Mouse (Mus musculus) adrenal gland (tissue): Measurements from ENCODE around the gene Zdhhc1.

Source experiments
- intact Hi-C: fragments of 180-260 bp; cut with DNase I; formaldehyde crosslinking; loops from one replicate; pipeline ENCODE4 v1.15.1; 2025
- long read RNA-seq, 2 experiments: library from polyadenylated mRNA; unstranded; transcript quantifications; one replicate each; pipeline ENCODE4 v2.0.0; 2020; ENCODE audit warnings: borderline replicate concordance in 1 of 2; ENCODE audit not compliant: insufficient replicate concordance in 1 of 2

Zdhhc1 gene
- long read RNA-seq, experiment 1, partial matches to known transcripts: 1 of 7 reads
- long read RNA-seq, experiment 1, other reads (novel, unspliced or antisense): 5 of 7 reads
- long read RNA-seq, experiment 2, partial matches to known transcripts: 7 of 12 reads
- long read RNA-seq, experiment 2, other reads (novel, unspliced or antisense): 3 of 12 reads

DNA sequence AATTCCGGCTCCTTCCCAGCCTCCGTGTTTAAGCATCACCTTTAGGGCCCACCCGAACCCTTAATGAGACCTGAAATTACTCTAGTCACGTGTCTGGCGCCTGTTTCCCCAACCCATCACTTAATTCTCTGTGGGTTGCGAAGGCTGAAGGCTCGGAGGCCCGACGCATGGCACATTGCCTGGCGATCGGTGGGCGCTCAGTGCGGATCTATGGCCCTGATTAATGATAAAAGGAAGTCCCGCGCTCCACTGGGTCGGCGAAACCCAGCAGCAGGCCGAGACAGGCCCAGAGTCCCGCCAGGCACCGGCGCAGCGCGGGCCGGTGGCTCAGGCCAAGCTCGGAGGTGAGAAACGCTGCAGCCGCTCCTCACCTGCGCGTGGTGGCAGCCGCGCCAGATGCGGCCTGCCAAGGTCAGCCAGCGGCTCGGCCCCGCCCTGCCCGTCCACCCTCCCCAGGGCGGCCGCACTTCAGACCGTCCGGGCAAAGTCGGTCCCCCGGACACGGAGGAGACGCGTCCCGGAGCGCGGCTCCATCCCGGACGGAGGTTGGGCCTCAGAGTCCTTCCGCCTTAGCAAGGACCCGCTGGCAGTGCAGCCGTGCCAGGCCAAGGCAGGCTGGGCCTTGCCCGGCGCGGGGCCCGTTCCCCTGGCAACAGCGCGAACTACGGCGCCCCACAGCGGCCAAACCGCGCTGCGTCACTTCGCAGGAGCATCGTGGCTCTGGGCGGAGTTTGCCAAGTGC is at the start of gene Zdhhc1:
Gene Zdhhc1, minus strand, starts transcription at position 464 of the 742 bp plus-strand sequence.
- intact Hi-C loops: no loop called here

DNA sequence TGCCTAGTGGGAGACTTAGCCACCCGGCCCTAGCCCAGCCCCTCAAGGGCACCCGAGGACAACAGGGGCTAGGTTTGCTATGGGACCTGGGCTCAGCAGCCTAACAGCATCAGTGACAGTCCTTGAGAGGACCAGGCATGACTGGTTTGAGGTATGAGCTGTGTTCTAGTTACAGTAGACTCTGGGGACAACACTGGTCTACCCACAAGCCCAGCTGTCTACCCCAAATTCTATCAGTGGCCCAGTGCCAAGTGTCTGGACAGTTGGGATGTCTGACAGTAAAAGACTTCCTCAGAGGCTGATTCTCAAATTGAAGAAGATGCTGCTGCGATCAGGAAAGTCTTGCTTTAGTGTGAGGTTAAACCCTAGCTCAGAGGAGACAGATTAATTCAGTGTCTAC is 48.5 kb upstream of the Zdhhc1 start:
- intact Hi-C loops: no loop called here

DNA sequence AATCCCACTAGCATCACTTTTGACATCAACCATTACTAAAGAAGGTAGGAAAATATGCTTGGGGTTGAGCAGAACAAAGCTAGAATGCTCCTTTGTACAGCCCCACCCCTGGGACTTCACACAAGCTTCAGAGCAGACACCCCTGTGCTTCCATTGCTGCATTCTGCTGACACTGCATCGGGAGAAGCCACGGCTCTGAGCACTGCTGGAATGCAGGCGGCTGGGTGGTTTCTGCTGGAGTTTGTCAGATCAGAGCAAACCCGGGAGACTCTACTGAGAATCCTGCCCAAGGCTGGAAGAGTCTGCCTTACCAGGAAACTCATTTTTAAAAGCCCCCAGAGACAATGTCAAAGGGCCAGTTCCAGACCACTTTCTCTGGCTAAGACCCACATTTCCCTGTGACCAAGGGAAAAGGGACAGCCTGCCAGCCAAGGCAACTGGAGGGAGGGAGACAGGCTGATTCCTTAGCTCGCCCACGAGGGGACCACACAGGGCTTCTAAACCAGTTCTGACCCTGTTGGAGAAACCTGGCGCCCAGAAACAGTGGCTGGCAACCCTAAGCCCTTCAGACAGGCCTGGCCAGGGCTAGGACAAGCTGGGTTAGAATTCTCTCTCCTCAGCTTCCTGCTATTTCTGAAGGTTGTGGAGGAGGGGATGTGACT is 48.0 kb upstream of the Zdhhc1 start:
- intact Hi-C loops: no loop called here

DNA sequence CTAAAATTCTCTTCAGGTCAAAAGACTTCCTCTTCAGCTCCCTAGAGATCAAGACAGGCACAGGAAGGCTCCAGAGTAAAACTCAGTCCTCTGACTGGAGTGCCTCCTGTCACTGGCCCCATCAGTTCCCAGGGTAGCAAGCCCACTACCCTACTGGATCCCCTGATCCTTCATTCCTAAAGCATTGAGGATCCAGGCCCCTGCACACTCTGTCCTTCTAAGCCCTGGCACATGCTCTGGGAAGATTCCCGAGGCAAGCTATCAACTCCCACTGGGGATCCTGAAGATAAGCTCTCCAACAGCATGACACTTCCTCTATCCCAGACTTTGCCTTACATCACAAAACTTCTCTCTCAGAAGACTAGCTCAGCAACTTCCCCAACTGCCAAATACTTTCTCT is 47.0 kb upstream of the Zdhhc1 start:
- intact Hi-C loops: no loop called here

DNA sequence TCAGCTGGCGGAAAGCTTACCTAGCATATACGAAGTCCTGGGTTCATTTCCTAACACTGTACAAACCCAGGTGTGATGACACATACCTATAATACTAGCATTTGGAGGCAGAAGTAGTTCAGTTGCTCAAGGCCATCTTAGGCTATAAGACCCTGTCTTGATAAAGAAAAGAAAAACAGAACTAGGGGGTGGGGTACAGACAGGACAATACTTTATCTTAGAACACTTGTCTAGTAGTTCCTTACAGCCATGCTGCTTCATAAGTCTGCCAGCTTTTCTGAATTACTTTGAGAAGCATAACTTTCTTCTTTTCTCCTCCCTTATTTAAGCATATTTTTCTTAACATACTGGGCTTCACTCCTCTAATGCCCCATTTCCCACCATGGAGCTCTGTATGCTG is 46.1 kb upstream of the Zdhhc1 start:
- intact Hi-C loops: no loop called here

DNA sequence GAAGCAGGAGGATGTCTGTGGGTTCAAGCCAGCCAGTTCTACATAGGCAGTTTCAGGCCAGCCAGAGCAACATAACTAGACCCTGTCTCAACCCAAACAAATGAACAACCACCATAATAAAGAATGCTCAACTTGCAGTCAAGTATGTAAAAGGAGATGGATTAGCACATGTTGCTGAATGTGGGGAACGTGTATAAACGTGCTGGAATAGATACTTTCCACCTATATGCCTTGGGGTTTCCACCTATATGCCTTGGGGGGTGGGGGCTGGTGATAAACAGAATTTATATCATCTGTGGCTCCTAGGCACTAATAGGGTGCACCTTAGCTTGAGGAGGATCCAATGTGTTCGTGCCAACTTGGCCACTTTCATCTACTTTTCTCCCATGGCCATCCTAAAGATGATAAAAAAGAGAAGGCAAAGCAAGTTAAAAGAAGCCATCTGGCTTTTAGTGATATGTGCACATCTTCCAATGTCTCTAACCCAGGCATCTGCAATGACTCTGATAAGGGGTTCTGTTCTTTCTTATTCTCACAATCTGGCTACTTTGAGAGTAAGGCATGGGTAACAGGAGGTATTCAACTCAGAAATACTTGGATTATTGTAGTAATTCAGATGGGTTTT is 45.4 kb upstream of the Zdhhc1 start:
- intact Hi-C loops: no loop called here

DNA sequence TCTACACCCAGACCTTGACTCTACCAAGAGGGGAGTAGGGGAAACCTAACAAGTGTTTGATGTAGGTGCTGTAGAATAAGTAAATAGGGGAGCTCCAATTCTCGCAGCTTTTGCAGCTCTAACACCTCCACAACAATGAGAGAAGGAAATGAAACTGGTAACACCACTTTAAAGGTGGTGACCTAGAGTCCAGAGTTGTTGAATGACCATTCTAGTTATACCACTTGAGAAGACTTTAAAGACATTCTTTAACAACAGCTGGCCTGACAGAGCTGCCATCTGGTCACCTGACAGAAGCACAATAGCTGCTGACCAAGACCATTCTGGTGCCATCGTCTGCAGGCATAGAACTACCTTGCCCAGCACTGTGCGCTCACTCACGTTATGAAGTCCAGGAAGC is 42.2 kb upstream of the Zdhhc1 start:
- intact Hi-C loops: no loop called here

DNA sequence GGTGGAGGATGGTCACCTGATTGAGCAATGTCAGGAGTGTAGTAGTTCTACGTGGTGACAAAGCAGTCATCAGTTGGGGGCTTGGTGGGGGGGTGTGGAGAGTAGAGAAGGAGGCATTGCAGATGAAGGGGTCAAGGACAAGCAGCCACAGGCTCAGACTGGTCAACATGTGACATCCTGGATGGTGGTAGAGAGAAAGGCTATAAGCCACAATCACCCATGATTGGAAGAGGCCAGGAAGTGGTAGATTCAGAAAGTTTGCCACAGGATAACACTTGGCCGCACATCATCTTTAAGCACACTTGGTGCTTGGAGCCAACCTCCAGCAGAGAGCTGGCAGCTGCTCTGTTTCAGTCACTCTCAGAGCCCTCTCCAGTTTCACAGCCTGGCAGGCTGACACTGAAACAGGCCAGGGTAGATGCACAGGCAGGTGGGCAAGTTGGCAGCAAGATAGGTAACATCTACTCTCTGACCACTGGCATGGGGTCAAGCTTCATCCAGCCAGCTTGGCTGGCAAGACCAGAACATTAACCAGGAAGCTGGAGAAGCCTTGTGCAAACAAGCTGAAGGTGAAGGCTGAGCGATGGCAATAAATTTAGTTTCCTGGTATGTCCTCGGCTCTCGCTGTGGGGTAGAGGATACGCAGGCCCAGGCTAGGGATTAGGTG is 40.4 kb upstream of the Zdhhc1 start:
- intact Hi-C loops: no loop called here

DNA sequence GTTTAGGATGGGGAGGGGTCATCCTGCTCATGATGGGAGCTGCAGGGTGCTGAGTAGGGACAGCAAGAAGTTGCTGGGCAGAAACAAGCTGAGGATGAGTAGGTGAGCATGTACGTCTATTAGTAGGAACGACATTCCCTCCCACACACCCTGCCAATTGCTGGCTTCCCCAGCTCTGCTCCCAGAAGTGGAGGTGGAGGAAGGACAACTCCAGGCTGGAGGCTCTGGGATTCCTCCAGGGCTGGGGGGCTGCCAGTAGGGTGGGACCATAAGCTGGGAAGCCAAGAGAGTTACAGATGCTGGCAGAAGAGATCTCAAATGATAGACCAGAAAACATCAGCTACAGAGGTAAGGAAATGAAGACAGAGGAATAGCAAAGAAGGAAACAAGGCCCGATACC is 39.8 kb upstream of the Zdhhc1 start:
- intact Hi-C loops: no loop called here

DNA sequence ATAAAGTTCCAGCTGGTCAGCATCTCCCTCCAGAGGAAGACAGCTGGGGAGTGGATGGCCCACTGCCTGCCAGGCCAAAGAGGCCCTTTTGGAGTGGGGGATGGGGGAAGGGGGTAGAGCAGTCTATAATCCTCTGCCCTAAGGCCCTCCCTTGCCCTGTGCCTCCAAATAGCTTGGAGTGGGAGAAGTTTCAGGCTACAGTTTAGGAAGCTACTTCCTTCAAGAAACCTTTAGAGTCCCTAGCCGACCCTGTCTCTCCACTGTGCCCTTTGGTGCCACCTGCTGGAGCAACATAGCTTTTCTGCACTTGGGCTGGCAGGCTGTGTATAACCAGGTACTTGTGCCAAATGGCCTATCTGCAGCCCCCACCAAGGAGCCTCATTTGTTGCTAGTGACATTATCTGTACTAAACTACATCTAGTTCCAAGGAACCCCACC is 37.2 kb upstream of the Zdhhc1 start:
- intact Hi-C loops: no loop called here

DNA sequence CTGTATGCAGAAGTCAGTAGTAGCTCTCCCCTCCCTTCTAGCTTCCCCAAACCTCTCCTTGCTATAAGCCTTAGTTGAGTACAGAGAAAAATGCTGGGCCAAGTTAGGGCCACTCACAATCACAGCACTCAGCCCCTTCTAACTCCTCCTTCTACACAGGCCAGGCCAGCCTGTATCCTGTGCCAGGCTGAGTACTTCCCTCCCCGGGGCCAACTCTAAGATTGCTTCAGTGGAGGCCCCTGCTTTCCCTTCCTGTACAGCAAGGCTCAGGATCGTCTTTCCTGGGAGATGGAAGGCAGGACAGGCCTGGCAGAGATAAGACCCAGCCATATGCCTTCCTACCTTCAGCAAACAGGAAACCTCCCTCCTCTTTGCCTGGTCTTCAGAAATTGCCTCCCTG is 36.7 kb upstream of the Zdhhc1 start:
- intact Hi-C loops: no loop called here

DNA sequence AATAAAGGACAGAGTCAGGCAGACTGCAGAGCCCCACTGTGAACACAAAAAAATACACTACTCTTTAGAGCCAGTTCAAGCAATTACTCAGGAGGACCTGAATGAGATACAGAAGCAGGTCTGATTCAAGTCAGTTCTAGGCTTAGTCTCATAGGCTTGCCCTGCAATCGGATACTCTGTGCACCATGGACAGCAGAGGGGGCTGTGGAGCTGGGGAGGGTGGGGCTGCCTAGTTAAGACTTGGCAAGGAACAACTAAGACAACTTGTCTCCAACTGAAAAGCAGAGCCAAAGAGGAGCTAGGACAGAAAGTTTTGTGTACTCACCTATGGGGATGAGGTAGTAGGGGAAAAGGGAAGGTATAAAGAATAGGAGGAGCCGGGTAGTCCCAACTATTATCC is 35.1 kb upstream of the Zdhhc1 start:
- intact Hi-C loops: no loop called here

DNA sequence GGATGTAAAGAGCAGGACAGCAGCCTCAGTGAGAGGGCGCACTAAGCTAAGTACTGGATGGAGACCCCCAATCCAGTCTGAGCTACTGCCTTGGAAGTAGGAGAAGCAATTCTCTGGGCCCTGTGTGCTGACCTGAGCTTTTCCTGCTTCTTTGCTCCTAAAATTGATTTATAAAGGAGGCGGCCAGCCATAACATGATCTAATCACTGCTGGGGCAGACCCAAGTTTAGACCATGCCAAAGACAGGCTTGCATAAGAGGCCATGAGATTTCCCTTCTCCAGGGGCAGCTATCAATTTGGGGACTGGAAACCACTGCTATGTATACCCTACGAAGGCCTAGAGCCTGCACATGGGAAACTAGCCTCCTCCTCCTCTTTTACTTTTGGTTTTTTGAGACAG is 32.6 kb upstream of the Zdhhc1 start:
- intact Hi-C loops: no loop called here

DNA sequence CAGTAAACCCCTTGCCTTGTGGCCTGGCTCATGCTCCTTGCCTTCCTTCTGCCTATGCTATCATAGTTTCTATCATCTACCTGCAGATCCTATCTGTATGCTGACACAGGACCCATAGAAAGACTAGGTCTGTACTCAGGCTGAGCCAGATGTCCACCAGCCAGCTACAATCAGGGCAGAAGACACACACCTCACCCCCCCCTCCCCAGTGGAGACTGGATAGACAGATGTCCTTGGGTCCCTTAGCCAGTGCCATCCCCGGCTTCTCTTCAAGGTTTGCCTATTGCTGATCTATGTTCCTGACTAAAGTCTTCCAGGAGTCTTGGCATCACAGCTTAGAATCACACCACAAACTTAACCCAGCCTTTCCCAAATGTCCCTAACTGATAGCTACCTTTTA is 31.5 kb upstream of the Zdhhc1 start:
- intact Hi-C loops: no loop called here

DNA sequence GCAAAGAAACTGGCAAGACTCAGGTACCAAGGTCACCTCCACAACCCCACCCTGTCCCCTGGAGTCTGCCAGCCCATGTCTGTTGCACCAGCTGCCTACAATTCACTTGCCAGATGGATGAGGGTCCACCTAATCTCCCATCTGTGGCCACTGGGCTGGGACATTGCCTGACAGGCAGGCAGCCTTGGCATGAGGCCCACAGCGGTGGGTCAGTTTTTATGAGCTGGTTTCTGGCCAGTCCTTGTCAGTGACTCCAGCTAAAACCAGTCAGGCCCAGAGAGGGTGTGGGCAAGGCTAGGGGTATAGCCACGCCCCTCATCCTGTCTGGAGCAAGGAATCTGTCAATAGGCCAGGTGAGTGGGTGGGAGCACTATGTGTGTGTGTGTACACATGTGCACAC is 30.4 kb upstream of the Zdhhc1 start:
- intact Hi-C loops: no loop called here

DNA sequence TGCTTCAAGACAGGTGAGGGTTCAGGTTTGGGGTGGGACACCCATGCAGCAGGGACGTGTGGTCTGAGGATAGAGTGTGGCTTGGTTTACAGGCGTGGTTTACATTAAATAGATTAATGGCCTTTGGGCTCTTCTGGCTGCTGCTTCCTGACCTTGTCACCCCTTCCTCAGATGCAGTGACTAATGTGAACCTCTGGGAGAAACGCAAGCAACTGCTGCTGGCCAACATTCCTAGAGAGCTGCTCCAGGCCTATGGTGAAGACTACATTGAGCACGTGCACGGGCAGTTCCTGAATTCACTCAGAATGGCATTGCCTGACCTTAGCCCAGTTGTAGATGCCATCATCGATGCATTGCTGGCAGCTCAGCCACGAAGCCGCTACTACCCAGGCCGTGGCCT is 26.2 kb upstream of the Zdhhc1 start:
- intact Hi-C loops: no loop called here

DNA sequence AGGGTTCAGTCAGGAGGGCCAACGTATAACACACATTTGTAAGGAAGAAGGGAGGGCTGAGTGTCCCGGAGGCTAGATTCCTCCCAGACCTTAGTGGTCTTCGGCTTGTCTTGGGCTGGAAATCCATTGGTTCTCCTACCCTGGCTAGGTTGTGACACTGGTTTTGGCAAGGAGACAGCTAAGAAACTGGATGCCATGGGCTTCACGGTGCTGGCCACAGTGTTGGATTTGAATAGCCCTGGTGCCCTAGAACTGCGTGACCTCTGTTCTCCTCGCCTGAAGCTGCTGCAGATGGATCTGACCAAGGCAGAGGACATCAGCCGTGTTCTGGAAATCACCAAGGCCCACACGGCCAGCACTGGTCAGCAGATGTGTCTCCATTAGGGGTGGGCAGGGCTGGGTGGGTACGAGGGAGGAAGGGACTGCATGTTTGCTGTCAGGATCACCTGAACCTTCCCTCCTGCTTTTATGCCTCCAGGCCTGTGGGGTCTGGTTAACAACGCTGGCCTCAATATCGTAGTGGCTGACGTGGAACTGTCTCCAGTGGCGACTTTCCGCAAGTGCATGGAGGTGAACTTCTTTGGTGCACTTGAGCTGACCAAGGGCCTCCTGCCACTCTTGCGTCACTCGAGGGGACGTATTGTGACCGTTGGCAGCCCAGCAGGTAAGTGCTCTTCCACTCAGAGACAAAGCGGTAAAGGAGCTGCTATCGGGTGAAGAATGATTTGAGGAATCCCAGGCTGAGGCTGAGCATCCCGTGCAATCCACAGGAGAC is 25.5 kb upstream of the Zdhhc1 start:
- intact Hi-C loops: no loop called here

DNA sequence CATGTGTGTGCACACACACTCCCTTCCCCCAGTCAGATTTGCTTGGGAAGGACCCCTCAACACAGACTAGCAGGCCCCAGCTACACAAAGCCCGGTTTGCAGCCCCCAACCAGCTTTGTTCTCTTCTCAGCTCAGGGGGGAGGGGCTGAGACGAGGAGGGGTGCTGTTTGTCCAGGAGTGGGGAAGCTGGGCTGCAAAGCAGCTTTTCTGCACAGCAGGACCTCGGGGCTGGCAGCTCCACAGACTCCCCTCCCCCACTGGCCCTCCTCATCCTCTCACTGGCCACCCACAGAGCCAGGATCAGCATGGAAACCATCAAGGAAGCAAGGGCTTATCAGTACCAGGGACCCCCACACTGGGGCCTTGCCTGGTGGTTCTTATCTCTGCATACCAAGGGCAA is 24.4 kb upstream of the Zdhhc1 start:
- intact Hi-C loops: no loop called here

DNA sequence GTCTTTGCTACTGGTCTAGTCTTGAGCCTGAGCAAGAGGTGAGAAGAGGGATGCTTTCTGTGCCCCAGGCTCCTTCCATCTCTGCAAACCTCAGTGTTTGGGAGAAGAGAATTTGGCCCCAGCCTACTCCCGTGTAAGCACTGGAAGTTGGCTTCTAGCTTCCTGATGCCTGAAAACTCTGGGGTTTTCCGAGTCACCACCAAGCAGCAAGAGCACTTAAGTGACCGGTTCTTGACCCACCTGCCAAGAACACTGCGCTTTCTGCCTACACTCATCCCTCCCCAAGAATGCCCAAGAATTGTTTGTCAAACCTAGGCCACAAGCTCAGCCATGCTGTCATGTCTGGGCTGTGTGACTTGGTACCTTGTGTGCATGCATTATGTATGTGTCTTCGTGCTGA is 23.8 kb upstream of the Zdhhc1 start:
- intact Hi-C loops: no loop called here

DNA sequence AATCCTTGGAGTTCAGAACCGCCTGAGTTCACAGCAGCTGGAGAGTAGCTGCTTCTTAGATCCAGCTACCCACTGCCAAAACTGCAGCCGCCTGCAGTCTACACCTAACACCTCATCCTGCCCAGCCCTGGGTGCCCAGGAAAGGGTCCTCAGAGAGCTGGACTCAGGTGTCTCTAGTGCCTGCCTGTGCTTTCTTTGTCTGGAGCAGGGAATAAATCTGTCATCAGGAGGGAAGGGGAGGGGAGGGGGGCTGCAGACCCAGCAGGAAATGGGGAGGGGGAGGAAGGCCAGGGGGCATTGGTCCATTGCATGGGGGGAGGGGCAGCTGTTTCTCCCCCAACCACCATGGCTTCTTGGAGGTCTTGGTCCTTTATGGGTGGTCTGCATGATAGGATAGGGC is 22.9 kb upstream of the Zdhhc1 start:
- intact Hi-C loops: no loop called here
